Mouse (Mus musculus) thymus, postnatal 14 days (tissue): ENCODE measurements at regions not wholly inside any gene's neighbourhood (a gene's known extent, or its start where the extent isn't known, plus 50 kb on each side); places are given as distances from the start of the nearest gene placed in this dataset.

ENCODE experiments used
- DNase-seq: peaks from one replicate; pipeline ENCODE4 v3.0.0; 2021

DNA sequence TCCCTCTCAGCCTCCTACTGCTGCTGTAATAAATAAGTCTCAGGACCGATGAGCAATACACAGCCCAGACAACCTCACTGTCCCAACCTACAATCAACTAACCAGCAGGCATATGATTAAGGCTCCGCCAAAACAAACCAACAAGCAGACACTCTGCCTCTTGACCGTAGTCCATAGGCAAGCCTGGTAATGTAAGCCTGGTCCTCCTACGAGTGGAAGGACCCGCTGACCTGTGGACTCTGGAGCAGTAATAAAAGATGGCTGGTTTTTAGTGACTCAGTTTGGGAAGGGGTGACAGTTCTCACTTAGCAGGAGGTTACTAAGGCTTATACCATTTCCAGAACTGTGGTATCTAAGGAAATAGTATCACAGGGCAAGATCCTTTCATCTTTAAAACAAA, 53.4 kb downstream of the Gm47996 start:
- DNase-seq, result no peak

DNA sequence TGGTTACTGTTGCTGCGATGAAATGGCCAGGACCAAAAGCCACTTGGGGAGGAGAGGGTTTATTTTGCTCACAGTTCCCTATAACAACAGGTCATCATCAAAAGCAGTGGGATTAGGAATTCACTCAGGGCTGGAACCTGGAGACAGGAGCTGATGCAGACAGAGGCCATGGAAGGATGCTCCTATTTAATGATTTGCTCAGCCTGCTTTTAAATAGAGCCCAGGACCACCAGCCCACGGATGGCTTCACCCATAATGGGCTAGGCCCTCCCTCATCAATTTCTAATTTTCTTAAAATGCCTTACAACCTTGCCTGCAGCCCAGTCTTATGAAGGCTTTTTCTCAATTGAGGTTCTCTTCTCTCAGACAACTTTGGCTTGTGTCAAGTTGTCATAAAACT, 53.9 kb downstream of the Gm47996 start:
- no peak for DNase-seq

DNA sequence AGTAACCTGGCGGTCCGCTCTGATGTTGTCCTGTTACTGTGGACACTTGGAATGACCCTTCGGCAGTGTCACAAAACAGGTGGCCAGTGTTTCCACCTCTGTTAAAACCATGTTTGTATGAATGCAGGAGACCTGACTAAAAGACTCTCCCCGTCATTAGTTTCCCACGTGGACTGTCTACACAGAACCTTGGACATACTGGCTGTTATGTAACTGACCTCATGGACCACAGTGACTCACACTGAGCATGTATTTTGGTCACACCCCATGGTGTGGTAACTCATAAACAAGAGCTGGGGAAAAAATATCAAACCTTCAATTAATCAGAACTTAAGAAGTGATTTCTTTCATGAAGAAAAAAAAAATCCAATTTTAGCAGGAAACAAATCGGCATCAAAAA, 54.9 kb downstream of the Gm47996 start:
- no peak for DNase-seq

DNA sequence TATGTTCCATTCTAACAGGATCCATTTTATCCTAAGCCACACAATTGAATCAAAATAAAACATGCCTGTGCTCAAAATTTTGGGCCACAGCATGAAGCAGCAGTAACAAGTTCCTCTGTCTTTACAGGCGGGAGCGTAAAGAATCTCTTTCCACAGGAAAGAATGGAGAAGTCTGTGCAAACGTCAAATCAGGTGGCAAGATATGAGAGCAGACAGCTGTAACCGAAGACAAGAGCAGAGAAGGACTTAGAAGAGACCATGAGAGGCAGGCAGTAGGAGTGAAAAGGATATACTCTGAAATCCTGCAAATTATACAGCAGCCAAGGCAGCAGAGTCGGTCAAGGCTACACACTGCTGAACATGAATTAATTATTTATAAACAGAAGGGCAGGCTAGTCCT, 55.7 kb downstream of the Gm47996 start:
- no peak for DNase-seq

DNA sequence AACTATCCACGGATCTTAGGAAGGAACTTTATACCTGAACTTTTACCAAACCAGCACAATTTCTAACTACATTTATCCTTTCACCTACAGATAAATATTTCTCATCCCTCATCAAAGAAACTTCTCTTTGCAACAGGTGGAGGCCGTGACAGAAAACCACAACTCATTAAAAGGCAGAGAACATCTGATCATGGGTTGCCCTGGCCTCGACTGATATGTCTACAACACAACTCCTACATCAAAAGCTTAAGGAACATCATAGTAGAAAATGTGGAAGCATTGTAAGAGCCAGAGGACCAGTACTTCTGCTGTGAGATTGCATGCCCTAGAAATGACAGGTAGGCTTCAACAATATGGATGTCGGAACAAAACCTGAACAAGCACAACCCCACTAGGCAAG, 56.8 kb downstream of the Gm47996 start:
- no peak for DNase-seq

DNA sequence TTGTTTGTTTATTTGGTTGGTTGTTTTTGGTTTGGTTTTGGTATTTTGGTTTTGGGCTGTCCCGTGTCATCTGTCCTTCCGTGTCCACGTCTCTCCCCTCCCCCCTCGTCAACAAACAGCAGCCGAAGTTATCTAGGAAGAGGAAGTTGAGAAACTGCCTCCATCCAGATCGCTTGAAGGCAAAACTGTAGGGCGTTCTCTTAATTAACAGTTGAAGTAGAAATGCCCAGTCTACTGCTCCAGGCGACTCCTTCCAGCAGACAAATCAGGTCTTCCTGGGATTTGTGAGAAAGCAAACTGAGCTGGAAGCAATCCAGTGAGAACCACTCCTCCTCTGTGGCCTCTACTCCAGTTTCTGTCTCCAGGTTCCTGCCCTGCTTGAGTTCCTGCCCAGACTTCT, 60.8 kb downstream of the Gm47996 start:
- DNase-seq, result no peak

DNA sequence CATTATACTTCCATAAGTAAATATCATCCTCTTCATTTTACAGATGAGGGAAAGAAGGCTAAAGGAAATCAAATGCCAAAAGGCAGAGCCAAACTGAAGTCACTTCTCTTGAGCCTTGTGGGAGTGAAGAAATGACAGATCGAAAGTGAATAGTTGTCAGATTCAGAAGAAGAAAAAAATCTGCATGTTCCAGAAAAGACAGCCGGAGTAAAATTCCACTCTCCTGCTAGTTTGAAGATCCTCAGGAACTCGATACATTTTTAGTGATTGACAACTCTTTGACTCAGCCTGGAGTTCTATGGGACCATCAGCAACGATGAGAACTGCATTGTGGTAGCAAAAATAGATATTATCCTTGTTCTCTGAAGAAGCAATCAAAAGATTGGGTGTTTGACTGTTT, 64.4 kb downstream of the Gm47996 start:
- DNase-seq, result no peak

DNA sequence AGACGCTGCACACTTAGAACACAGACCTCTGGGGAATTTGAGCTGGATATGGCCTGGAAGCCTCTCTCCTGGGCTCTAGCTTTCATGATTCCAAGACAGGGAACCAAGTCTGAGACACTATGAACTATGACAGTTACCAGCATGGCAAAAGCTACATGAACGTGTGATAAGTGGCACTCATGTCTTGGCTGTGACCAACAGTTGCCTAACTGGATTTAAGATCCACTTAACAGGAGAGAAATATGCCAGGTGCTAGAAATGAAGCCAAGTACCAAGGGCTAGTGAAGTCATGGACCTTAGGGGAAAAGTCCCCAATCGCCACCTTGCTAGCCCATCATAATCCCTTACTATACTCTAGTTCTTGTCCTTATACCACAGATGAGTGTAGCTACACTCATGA, 65.7 kb downstream of the Gm47996 start:
- no peak for DNase-seq

DNA sequence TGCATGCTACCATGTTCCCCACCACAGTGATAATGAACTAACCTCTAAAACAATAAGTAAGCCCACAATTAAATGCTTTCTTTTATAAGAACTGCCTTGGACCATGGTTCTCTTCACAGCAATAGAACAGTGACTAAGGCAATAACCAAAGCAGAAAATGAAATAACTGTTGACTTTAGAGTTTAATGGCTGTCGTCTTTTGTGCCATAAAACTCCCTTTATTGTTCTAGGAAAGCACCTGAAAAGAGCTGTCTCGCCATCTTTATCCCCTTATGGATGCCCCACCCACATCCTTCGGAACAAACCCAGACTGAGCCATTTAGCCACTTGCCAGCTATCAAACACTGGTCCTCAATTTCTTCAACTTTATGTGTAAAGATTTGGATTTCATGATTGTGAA, 64.3 kb upstream of the Ivns1abp start:
- DNase-seq, result no peak

DNA sequence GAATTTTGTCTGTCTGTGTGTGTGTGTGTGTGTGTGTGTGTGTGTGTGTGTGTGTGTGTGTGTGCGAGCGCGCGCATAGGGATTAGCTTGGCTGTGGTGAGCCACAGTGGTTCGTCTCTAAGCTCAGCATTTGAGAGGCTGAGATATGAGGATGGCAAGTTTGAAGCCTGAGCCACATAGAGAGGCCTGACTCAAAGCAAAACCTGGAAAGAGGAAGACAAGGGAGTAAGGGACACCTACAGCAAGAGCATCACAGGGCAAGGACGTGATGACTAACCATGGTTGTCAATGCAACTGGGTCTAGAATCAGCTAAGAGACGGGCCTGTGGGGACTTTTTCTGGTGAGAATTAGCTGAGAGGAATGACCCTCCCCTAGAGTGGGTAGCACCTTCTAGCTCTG, 59.2 kb upstream of the Ivns1abp start:
- no peak for DNase-seq

DNA sequence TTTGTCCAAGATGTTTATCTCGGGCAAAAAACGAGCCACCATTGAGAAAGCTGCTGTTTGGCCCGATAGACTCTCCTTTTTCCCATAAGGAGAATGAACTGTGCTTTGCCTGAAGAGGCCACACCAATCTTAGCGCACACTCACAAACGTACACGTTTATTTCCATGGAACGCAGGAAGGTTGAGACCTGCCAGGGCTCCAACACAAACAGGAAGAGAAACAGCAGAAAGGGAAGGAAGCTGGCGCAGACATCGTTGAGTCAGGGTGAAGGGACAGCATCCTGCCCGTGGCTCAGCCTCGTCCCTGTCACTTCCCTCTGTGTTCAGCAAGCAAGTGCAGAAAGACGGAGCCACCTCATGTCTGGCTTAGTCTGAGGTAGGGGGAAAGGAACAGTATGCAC, 56.8 kb upstream of the Ivns1abp start:
- DNase-seq, result peak; percentile 48

DNA sequence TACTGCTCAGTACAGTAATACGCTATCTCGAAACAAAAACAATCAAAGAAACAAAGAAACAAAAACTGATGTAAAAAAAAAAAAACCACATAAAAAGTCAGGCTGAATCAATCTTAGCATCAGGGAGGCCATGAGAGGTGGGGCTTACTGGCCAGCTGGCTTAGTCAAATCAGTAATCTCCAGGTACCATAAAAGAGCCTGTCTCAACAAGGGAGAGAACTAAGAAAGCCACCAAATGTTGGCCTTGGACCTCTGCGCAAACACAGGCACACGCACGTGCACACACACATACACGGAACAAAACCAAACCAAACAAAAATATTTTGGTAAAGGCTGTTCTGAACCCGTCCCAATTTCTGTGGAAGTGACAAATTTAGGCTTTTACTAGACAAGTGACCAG, 55.2 kb upstream of the Ivns1abp start:
- DNase-seq, result no peak

DNA sequence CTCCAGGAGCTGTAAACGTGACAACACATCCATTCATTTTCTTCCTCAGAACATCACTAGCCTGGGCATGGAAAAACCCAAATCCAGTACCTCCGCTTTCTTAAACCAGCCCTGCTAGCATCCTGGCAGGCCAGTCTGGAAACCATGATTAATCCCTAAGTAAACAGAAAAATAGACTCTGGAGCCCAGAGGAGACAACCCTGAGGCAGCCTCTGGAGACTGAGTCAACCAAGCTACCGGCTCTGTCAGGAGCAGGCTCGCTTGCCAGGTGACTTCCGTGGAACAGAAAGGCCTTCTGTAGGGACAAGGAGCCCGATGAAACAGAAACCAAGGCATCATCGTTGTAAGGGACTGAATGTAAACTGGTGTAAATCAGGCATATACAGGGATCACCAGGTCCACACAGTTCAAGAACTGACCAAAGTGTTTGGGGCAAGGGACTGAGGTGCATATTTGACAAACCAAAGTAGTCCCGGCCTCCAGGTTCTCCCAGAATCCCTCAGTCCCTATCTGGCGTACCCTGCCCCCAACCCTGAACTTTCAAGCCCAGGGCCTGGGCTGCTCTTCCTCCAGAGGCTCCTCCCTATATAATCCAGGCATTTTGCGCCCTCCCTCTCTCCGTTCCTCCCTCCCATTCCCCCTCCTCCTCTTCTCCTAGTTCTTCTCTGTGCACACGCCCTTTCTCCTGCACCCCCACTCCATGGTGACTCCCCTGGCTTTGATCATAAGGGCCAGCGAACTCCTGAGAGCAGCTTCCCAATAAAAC, 54.6 kb upstream of the Ivns1abp start:
- no peak for DNase-seq

DNA sequence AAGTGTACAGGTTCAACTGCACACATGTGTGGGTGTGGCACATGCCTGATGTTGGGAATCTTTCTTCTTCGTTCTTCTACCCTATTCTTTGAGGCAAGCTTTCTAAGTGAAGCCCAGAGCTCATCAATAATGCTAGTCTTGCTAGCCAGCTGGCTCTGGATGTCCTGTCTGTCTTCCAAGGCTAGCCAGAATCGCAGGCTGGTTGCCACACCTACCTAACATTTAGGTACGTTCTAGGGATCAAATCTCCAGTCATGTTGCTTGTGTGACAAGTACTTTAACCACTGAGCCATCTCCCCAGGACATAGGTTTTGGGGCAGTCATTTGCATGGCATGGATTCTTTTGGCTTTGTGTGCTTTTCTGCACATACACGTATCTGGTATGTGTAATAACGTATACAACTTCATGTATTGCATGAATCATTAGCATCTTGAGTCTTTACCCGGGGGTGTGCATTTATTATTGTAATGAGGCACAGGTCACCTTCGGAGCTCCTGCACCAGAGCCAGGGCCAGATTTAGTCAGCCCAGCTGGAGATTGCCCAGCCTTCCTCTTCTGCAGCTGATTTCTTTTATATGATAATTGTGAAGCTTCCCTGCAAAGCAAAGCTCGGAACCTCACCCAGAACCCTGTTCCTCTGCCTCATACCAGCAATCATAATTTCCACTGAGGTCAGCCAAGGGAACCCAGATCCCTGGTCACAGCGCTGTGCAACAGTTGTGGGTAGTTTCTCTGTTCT, 50.8 kb upstream of the Ivns1abp start:
- no peak for DNase-seq
